Mouse (Mus musculus) naive thymus-derived CD4-positive, alpha-beta T cell, adult 5 months (primary cell): Measurements from ENCODE around the gene Slc30a5. TPM values are rescaled to one million over a fixed set of nuclear protein-coding genes. Genes with fewer than 3 reads are reported as not detected.

ENCODE experiments used
- polyA plus RNA-seq: library from polyadenylated mRNA; unstranded; fragments of 100-300 nt; shearing (Covaris generic); gene quantifications from one replicate; pipeline ENCODE4 v1.2.1, GENCODE M21; 2017

Gene Slc30a5
- 66.3 TPM for polyA plus RNA-seq

GRCm38 (mm10) chr13:100832741-100833639 is at the start of gene Slc30a5:
Gene Slc30a5 (minus strand): TSS chr13:100833427.

GRCm38 (mm10) chr13:100786414-100786867 is 46.8 kb downstream of the Slc30a5 start, which contains the start of gene Ccnb1:
Gene Ccnb1 (minus strand): TSS chr13:100786570.

GRCm38 (mm10) chr13:100775252-100776055 is 57.8 kb downstream of the Slc30a5 start, which contains the start of gene Cenph:
Gene Cenph (minus strand): TSS chr13:100775899.

Other genes with a start within 250 kb of the Slc30a5 start
- 5.4 TPM for gene Marveld2, start 216.5 kb downstream of the Slc30a5 start, polyA plus RNA-seq
- gene Ak6, start 182.4 kb downstream of the Slc30a5 start, polyA plus RNA-seq: 130 TPM
- 20.9 TPM for gene Rad17, start 182.4 kb downstream of the Slc30a5 start, polyA plus RNA-seq
- 3.1 TPM for gene Taf9, start 181.8 kb downstream of the Slc30a5 start, polyA plus RNA-seq
- gene Ccdc125, start 163.7 kb downstream of the Slc30a5 start, polyA plus RNA-seq: 17.5 TPM
- gene Cdk7, start 102.5 kb downstream of the Slc30a5 start, polyA plus RNA-seq: 53.1 TPM
- gene Mrps36, start 88.8 kb downstream of the Slc30a5 start, polyA plus RNA-seq: 55.7 TPM
- gene Cenph, start 57.5 kb downstream of the Slc30a5 start, polyA plus RNA-seq: 0.56 TPM
- gene Ccnb1, start 46.9 kb downstream of the Slc30a5 start, polyA plus RNA-seq: 0.70 TPM